Mouse (Mus musculus) limb, embryonic 13.5 days (tissue): ENCODE results near the gene Hist3h2ba. TPM values are rescaled to one million over a fixed set of nuclear protein-coding genes. Genes with fewer than 3 reads are reported as not detected.
A peak's percentile ranks its signal among the peaks of the same experiment; 100 is the strongest.

Experiments used
- ATAC-seq: fragments of 200-750 bp; cut with Nextera tagmentation; 2 replicates; pipeline ENCODE4 v1.8.0; 2017; ENCODE audit warnings: low read depth, moderate number of reproducible peaks, moderate TSS enrichment; ENCODE audit not compliant: low FRiP score
- H3K27ac ChIP-seq: fragments of 300-500 bp; sonication (generic); 2 replicates; pipeline ENCODE4 v1.5.1; 2015; ENCODE audit warnings: inconsistent platforms, mild to moderate bottlenecking, moderate library complexity
- H3K27me3 ChIP-seq: fragments of 300-500 bp; sonication (generic); 2 replicates; pipeline ENCODE4 v1.6.1; 2015; ENCODE audit warnings: mild to moderate bottlenecking, inconsistent platforms
- H3K36me3 ChIP-seq: fragments of 300-500 bp; sonication (generic); 2 replicates; pipeline ENCODE4 v1.6.1; 2015; ENCODE audit warnings: inconsistent platforms, mild to moderate bottlenecking, moderate library complexity
- H3K4me1 ChIP-seq: fragments of 300-500 bp; sonication (generic); 2 replicates; pipeline ENCODE4 v1.6.1; 2015; ENCODE audit warnings: inconsistent platforms
- H3K4me2 ChIP-seq: fragments of 300-500 bp; sonication (generic); replicated peaks from 2 replicates; pipeline ENCODE4 v1.6.1; 2015; ENCODE audit warnings: inconsistent platforms, mild to moderate bottlenecking, moderate library complexity
- H3K4me3 ChIP-seq: fragments of 300-500 bp; sonication (generic); 2 replicates; pipeline ENCODE4 v1.5.1; 2015; ENCODE audit warnings: moderate library complexity, mild to moderate bottlenecking, inconsistent platforms
- H3K9ac ChIP-seq: fragments of 300-500 bp; sonication (generic); 2 replicates; pipeline ENCODE4 v1.6.1; 2015; ENCODE audit warnings: mild to moderate bottlenecking, inconsistent platforms
- H3K9me3 ChIP-seq: fragments of 300-500 bp; sonication (generic); 2 replicates; pipeline ENCODE4 v1.6.1; 2016; ENCODE audit warnings: inconsistent platforms
- WGBS: fragments of 180-500 bp; shearing (Covaris S2); methylation state at CpG from one replicate; pipeline ENCODE4 v1.1.7; 2015; 5-methylcytosine and 5-hydroxymethylcytosine counted together
- polyA plus RNA-seq: library from polyadenylated mRNA; unstranded; fragments of >200 nt; fragmentation: Nextera tagmentation; extraction: Ambion mirVana; gene quantifications from 2 replicates; pipeline ENCODE4 v1.2.1, GENCODE M21; 2015

The Hist3h2ba gene
- 35.8 and 40.7 TPM in 2 replicates for polyA plus RNA-seq

DNA sequence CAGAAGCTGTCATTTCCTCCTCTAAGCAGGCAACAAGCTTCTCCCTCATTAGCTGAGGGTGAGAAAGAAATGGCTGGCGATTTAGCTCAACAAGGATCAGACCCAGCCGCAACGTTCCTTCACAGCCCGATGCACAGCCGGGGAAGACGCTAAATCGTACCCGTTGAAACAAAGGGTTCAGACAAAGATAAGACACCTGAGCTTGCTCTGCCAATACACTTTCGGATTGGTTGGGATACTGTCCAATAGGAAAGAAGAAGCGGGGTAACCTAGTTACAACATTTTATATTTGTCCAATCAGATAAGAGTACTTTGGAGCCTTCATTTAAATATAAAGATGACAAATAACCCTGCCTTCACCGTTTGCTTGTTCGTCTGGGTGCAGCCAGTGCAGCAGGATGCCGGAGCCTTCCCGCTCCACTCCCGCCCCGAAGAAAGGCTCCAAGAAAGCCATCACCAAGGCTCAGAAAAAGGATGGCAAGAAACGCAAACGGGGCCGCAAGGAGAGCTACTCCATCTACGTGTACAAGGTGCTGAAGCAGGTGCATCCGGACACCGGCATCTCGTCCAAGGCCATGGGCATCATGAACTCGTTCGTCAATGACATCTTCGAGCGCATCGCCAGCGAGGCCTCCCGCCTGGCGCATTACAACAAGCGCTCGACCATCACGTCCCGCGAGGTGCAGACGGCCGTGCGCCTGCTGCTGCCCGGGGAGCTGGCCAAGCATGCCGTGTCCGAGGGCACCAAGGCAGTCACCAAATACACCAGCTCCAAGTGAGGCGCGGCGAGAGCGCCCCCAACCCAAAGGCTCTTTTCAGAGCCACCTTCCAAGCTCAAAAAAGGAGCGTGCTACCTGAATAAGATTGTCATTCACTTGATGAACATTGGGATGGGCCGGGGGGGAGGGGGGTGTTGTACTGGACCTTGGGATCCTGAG, at the start of gene Hist3h2ba:
Hist3h2ba (plus strand) TSS at position 379 of the 938 bp plus-strand sequence.
- WGBS = under 1% methylated on average over 48 of the region's 48 CpGs

DNA sequence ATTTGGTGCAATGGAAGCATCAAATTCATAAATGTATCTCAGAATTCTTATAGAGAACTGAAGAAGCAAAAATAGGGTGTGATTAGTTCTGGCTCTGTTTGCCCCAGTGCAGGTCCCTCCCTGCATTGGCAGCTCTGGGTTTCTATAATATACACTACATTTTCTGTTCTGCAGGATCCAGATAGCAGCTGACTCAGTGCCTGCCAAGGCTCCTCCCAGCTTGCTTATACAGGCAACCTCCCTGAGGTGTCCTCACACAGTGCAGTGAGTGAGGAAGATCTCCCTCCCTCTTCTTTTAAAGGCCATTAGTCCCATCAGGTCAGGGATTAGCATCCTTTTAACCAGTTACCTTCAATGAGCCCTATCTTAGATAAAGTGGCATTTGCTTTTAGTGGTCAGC, 47.6 kb upstream of the Hist3h2ba start:
- ATAC-seq = no peak
- Histone ChIP-seq H3K4me3 (no peak overlapping the region), H3K4me2 (no peak overlapping the region), H3K27ac (no peak overlapping the region), H3K9ac (no peak overlapping the region), H3K27me3 (no peaks in the 10 kb centered on the region), H3K36me3 (peaks cover 48% of the 10 kb centered on the region), H3K9me3 (no peaks in the 10 kb centered on the region), H3K4me1 (peaks cover 12% of the 10 kb centered on the region)

More for the DNA sequence above, at the start of gene Hist3h2ba:
- peaks cover 24% of the 10 kb centered on the region; the same call in 1 of the 2 replicates for H3K4me1 ChIP-seq
- peak within 1 kb of the TSS; percentile 71 for H3K4me2 ChIP-seq
- H3K36me3 ChIP-seq = no peaks in the 10 kb centered on the region
- H3K9ac ChIP-seq = peak within 1 kb of the TSS; percentile 75
- H3K27me3 ChIP-seq = peaks cover 48% of the 10 kb centered on the region
- no peaks in the 10 kb centered on the region for H3K9me3 ChIP-seq
- ATAC-seq = peak; percentile 90
- H3K27ac ChIP-seq = peak within 1 kb of the TSS; percentile 92
- H3K4me3 ChIP-seq = peak within 1 kb of the TSS; percentile 52

DNA sequence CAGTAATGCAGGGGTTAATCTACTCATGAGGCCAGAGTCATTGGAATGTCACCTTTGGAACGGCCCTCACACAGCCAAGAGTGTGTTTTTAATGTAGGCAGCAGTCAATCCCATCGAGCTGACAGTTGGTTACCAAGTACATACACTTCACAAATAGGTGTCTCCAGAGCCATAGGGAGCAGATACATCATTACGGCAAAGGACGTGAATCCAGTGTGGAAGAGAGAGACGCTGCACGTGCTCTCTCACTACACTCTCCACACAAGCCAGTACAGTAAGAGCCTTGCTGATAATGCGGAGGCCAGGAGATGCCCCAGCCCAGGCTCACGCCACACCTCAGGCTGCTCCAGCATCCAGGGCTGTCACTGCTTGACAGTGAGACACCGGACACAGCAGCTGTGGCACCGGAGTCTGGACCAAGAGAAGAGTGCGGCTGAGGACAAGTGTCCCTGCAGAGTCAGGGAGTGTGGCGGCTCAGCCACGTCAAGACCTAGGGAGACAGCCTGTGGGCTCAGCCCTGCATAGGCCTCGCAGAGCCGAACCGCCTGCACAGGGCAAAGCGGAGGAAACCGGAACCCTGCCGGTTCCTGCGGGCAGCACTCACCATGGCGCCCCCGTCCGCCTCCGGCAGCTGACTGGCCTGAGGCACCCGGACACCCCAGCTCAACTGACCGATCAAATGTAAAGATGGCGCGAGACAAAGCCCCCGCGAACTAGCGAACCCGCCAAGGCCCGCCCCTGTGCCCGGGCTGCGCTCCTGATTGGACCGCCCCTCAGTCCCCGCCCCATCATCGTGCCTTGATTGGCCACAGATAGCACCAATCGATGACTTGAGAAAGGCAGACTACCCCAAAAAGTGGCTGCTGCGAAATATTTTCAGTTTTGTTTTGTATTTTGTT, 45.0 kb upstream of the Hist3h2ba start, which contains the start of gene Zfp39:
Zfp39 (minus strand) TSS at position 715 of the 899 bp plus-strand sequence.
- peak within 1 kb of the TSS; percentile 77 for H3K4me3 ChIP-seq
- peak within 1 kb of the TSS; percentile 84 for H3K4me2 ChIP-seq
- H3K9ac ChIP-seq = peak within 1 kb of the TSS; percentile 90
- H3K9me3 ChIP-seq = no peaks in the 10 kb centered on the region
- peak within 1 kb of the TSS; percentile 81 for H3K27ac ChIP-seq
- H3K27me3 ChIP-seq = no peaks in the 10 kb centered on the region
- H3K4me1 ChIP-seq = peaks cover 12% of the 10 kb centered on the region
- under 1% methylated on average over 40 of the region's 40 CpGs for WGBS
- H3K36me3 ChIP-seq = peaks cover 27% of the 10 kb centered on the region
- peak; percentile 98 for ATAC-seq

DNA sequence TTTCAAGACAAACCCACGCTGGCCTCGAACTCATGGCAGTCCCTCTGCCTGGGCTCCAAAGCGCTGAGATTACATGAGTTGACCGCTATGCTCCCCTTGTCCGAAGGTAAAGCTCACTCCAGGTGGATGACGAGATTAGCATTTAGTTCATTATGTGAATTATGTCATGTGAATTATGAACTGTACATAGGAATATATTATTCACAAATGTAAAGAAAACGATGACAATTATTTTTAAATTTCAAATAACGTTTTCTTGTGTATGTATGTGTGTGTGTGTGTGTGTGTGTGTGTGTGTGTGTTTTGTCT, 44.4 kb upstream of the Hist3h2ba start:
- peak overlapping the region; percentile 80; the same call in 1 of the 2 replicates for H3K27ac ChIP-seq
- peak overlapping the region; percentile 58; the same call in 1 of the 2 replicates for H3K9ac ChIP-seq
- no peaks in the 10 kb centered on the region for H3K9me3 ChIP-seq
- H3K27me3 ChIP-seq = no peaks in the 10 kb centered on the region
- peak overlapping the region; percentile 77 for H3K4me3 ChIP-seq
- WGBS = 2% methylated on average over 8 of the region's 8 CpGs
- H3K4me1 ChIP-seq = peaks cover 12% of the 10 kb centered on the region
- ATAC-seq = peak; percentile 16; the same call in 1 of the 2 replicates
- peak overlapping the region; percentile 84 for H3K4me2 ChIP-seq
- H3K36me3 ChIP-seq = peaks cover 21% of the 10 kb centered on the region

DNA sequence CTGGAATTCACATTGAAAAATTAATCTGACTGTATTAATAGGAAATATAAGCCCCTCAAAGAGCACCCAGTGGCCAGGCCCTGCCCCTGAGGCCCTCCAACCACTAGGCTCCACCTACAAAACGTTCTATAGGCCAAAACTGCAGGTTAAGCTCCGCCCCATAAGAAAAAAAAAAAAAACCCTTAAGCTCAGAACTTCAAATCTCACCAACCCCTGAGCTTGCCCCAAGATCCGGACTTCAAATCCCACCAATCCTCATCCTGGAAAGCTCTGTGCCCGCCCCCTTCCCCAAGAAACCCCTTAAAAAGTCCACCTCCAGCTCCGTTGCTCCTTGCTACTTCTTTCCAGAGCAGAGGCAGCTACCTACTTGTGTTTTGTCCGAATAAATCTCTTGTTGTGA, 43.9 kb upstream of the Hist3h2ba start:
- 49% methylated on average over 6 of the region's 6 CpGs for WGBS
- H3K27me3 ChIP-seq = no peaks in the 10 kb centered on the region
- no peak overlapping the region for H3K4me3 ChIP-seq
- peaks cover 12% of the 10 kb centered on the region for H3K4me1 ChIP-seq
- peaks cover 18% of the 10 kb centered on the region for H3K36me3 ChIP-seq
- no peak for ATAC-seq
- no peak overlapping the region for H3K27ac ChIP-seq
- peak overlapping the region; percentile 84 for H3K4me2 ChIP-seq
- H3K9ac ChIP-seq = no peak overlapping the region
- H3K9me3 ChIP-seq = no peaks in the 10 kb centered on the region

DNA sequence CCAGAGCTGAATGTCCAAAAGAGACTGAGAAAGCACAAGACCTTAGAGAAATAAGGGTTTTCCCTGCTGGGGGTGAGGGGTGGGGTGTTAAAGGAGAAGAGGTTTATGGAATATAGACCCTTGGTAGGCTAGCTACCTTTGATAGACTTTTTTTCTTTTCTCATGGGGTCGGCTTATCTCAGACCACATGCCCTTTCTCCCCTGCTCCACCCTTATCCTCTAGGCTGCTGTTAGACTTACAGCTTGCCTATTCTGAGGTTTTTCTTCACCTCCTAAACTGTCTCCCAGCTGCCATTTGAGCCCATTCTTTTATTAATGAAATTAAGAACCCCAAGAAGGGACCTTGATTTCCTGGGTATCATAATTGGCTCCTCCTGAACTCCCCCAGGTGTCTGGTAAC, 34.9 kb upstream of the Hist3h2ba start:
- 87% methylated on average over 1 of the region's 1 CpGs for WGBS
- no peak overlapping the region for H3K9ac ChIP-seq
- no peaks in the 10 kb centered on the region for H3K27me3 ChIP-seq
- peaks cover 6% of the 10 kb centered on the region for H3K4me1 ChIP-seq
- H3K36me3 ChIP-seq = no peaks in the 10 kb centered on the region
- peak overlapping the region; percentile 65; the same call in 1 of the 2 replicates for H3K4me2 ChIP-seq
- H3K9me3 ChIP-seq = no peaks in the 10 kb centered on the region
- no peak overlapping the region for H3K27ac ChIP-seq
- no peak for ATAC-seq
- H3K4me3 ChIP-seq = no peak overlapping the region

DNA sequence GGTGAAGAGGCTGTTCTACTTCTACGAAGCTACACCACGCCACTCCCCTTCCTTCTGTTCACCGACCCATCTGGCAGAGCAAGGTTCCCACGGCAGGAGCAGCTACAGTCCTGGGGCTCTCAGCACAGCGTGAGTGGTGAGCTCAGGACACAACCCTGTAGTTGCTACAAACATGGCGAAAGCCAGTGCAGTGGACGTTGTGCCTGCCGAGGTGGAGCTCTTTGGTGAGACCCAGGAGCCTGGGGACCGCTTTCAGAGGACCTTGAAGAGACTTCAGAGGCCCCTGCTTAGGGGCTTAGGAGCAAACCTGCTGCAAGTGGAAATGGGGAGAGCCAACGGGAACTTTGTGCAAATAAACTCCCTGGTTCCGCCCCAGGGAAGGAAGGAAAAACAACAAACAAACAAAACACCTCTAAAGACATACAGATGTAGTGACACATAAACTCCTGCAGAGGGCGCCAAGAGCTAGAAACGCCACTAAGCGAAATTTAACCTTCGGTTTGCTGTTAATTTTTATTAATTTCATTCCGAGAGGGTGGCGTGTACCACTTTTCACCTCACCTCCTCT, 34.2 kb upstream of the Hist3h2ba start:
- H3K27me3 ChIP-seq = no peaks in the 10 kb centered on the region
- no peaks in the 10 kb centered on the region for H3K9me3 ChIP-seq
- H3K4me1 ChIP-seq = peaks cover 6% of the 10 kb centered on the region
- H3K4me2 ChIP-seq = peak overlapping the region; percentile 65
- H3K36me3 ChIP-seq = no peaks in the 10 kb centered on the region
- no peak for ATAC-seq
- no peak overlapping the region for H3K27ac ChIP-seq
- peak overlapping the region; percentile 37 for H3K4me3 ChIP-seq
- 15% methylated on average over 17 of the region's 17 CpGs for WGBS
- peak overlapping the region; percentile 53 for H3K9ac ChIP-seq

DNA sequence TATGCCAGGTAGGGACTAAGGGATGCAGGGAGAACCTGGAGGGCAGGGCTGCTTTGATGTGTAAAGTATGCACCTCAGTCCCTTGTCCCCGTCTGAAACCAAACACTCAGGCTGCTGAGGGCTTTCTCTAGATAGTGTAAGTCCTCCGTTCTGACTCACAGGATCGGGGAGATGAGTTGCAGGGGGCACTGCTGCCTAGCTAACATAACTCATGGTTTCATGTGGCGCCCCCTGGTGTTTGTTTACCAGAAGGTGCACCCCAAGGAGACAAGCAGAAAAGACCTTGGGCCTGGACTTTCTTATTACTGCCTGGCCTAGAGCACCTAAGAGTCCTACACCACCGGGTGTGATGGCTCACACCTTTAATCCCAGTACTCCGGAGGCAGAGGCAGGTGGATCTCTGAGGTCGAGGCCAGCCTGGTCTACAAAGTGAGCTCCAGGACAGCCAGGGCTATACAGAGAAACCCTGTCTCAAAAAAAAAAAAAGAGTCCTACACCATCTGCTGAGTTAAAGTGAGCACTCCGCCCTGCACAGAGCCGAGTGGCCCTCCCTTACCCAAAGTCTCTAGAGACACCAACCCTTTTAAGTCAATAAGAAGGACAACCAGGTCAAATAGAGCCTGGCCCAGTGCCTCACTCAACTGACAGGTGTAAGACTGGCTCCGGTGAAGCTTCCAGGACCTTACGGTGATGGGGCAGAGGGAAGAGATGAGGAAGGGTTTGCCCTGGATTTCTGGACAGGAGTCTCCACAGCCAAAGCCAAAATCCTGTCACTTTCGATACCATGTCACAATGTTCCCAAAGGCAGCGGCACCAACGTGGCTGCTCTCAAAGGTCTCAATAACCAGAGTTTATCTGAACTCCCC, 31.6 kb upstream of the Hist3h2ba start:
- Histone ChIP-seq H3K27ac (no peak overlapping the region), H3K9me3 (no peaks in the 10 kb centered on the region), H3K4me1 (peaks cover 6% of the 10 kb centered on the region), H3K4me3 (no peak overlapping the region), H3K9ac (no peak overlapping the region), H3K4me2 (no peak overlapping the region), H3K36me3 (no peaks in the 10 kb centered on the region), H3K27me3 (peaks cover 3% of the 10 kb centered on the region; the same call in 1 of the 2 replicates)
- no peak for ATAC-seq
- WGBS = 56% methylated on average over 14 of the region's 14 CpGs

DNA sequence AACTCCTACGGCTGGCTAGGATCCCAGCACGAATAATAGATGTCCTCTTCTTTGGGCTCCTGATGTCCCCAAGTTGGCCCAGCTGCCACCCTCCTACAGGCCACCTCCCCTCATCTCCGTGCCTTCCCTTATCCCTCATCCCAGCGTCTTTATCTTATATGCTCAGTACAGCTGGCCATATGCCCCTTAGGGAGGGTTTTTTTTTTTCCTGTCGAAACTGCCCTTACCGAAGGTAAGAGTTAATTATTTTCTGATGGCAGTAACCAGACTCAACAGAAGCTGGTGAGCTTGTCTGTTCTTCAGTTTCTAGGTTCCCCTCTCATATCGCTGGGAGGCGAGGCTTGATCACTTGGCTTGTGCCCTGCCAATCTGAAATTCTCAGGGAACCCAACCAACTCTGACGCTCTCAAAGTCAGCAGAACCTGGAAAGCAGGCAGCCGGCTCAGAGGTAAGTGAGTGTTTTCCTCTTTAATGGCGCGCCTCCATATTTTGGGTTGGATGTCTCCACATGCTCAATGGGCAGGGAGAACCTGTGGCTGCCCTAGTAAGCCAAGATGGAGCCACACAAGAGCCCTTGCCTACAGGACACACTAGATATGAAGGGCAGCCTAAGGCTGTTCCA, 30.9 kb upstream of the Hist3h2ba start, which contains the start of gene Btnl10:
Btnl10 (plus strand) TSS at position 164 of the 622 bp plus-strand sequence.
- no peak for ATAC-seq
- Histone ChIP-seq H3K4me3 (no peak within 1 kb of the TSS), H3K36me3 (no peaks in the 10 kb centered on the region), H3K4me1 (peaks cover 6% of the 10 kb centered on the region), H3K9me3 (no peaks in the 10 kb centered on the region), H3K27ac (no peak within 1 kb of the TSS), H3K27me3 (peaks cover 3% of the 10 kb centered on the region; the same call in 1 of the 2 replicates), H3K4me2 (no peak within 1 kb of the TSS), H3K9ac (no peak within 1 kb of the TSS)
- WGBS = 77% methylated on average over 12 of the region's 12 CpGs

DNA sequence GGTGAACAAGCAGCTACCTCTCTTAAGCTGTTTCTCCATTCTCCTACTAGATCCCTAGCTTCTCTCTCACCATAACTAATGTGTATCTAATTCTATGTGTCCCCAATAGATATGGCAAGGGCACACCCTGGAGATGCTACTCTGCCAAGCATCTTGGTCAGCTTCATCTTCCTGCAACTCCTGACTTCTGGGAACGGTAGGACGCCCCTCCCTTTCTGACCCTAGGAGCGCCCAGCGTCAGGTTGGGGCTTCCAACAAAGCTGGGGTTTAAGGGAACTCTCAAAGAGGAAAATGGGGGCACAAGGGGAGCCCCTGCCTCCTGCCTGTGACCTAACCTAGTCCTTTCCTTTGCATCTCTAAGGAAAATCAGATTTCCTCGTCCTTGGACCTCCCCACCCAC, 30.0 kb upstream of the Hist3h2ba start:
- Histone ChIP-seq H3K36me3 (no peaks in the 10 kb centered on the region), H3K27ac (no peak overlapping the region), H3K4me1 (peaks cover 6% of the 10 kb centered on the region), H3K9ac (no peak overlapping the region), H3K27me3 (peaks cover 3% of the 10 kb centered on the region; the same call in 1 of the 2 replicates), H3K4me3 (no peak overlapping the region), H3K4me2 (no peak overlapping the region), H3K9me3 (no peaks in the 10 kb centered on the region)
- no peak for ATAC-seq
- 81% methylated on average over 5 of the region's 5 CpGs for WGBS
